Mouse (Mus musculus) limb, embryonic 13.5 days (tissue): ENCODE data around the gene St6galnac3. TPM values are rescaled to one million over a fixed set of nuclear protein-coding genes. Genes with fewer than 3 reads are reported as not detected.

Source experiments
- ATAC-seq: fragments of 200-750 bp; cut with Nextera tagmentation; 2 replicates; pipeline ENCODE4 v1.8.0; 2017; ENCODE audit warnings: low read depth, moderate number of reproducible peaks, moderate TSS enrichment; ENCODE audit not compliant: low FRiP score
- H3K27ac ChIP-seq: fragments of 300-500 bp; sonication (generic); 2 replicates; pipeline ENCODE4 v1.5.1; 2015; ENCODE audit warnings: inconsistent platforms, mild to moderate bottlenecking, moderate library complexity
- H3K27me3 ChIP-seq: fragments of 300-500 bp; sonication (generic); 2 replicates; pipeline ENCODE4 v1.6.1; 2015; ENCODE audit warnings: mild to moderate bottlenecking, inconsistent platforms
- H3K36me3 ChIP-seq: fragments of 300-500 bp; sonication (generic); 2 replicates; pipeline ENCODE4 v1.6.1; 2015; ENCODE audit warnings: inconsistent platforms, mild to moderate bottlenecking, moderate library complexity
- H3K4me1 ChIP-seq: fragments of 300-500 bp; sonication (generic); 2 replicates; pipeline ENCODE4 v1.6.1; 2015; ENCODE audit warnings: inconsistent platforms
- H3K4me2 ChIP-seq: fragments of 300-500 bp; sonication (generic); replicated peaks from 2 replicates; pipeline ENCODE4 v1.6.1; 2015; ENCODE audit warnings: inconsistent platforms, mild to moderate bottlenecking, moderate library complexity
- H3K4me3 ChIP-seq: fragments of 300-500 bp; sonication (generic); 2 replicates; pipeline ENCODE4 v1.5.1; 2015; ENCODE audit warnings: moderate library complexity, mild to moderate bottlenecking, inconsistent platforms
- H3K9ac ChIP-seq: fragments of 300-500 bp; sonication (generic); 2 replicates; pipeline ENCODE4 v1.6.1; 2015; ENCODE audit warnings: mild to moderate bottlenecking, inconsistent platforms
- H3K9me3 ChIP-seq: fragments of 300-500 bp; sonication (generic); 2 replicates; pipeline ENCODE4 v1.6.1; 2016; ENCODE audit warnings: inconsistent platforms
- WGBS: fragments of 180-500 bp; shearing (Covaris S2); methylation state at CpG from one replicate; pipeline ENCODE4 v1.1.7; 2015; 5-methylcytosine and 5-hydroxymethylcytosine counted together
- polyA plus RNA-seq: library from polyadenylated mRNA; unstranded; fragments of >200 nt; fragmentation: Nextera tagmentation; extraction: Ambion mirVana; gene quantifications from 2 replicates; pipeline ENCODE4 v1.2.1, GENCODE M21; 2015

Gene St6galnac3
- polyA plus RNA-seq, 1 experiment from 2014 or later, result 53.7 TPM

- 34% methylated on average over 8 of the region's 8 CpGs for WGBS
- peaks cover 19% of the 10 kb centered on the region for H3K4me1 ChIP-seq
- H3K4me3 ChIP-seq, result no peak overlapping the region
- H3K27ac ChIP-seq, result no peak overlapping the region
- peaks cover 11% of the 10 kb centered on the region; the same call in 1 of the 2 replicates for H3K9me3 ChIP-seq
- H3K36me3 ChIP-seq, result no peaks in the 10 kb centered on the region
- H3K27me3 ChIP-seq, result no peaks in the 10 kb centered on the region
- H3K4me2 ChIP-seq, result peak overlapping the region; percentile 46
- no peak overlapping the region for H3K9ac ChIP-seq
- peak; percentile 31; the same call in 1 of the 2 replicates for ATAC-seq
These were observed 448.7 kb downstream of the St6galnac3 start for GRCm38 (mm10) chr3:153276101-153276829.

- Histone ChIP-seq H3K9ac (no peak overlapping the region), H3K4me3 (no peak overlapping the region), H3K4me1 (peaks cover 13% of the 10 kb centered on the region), H3K9me3 (peaks cover 11% of the 10 kb centered on the region; the same call in 1 of the 2 replicates), H3K4me2 (no peak overlapping the region), H3K27me3 (no peaks in the 10 kb centered on the region), H3K36me3 (no peaks in the 10 kb centered on the region), H3K27ac (no peak overlapping the region)
- no peak for ATAC-seq
- WGBS, result 65% methylated on average over 1 of the region's 1 CpGs
These were observed 452.7 kb downstream of the St6galnac3 start for GRCm38 (mm10) chr3:153272241-153272640.

GRCm38 (mm10) chr3:153267397-153267796, 457.6 kb downstream of the St6galnac3 start:
- Histone ChIP-seq H3K4me1 (no peaks in the 10 kb centered on the region), H3K9me3 (no peaks in the 10 kb centered on the region), H3K9ac (no peak overlapping the region), H3K36me3 (no peaks in the 10 kb centered on the region), H3K27ac (no peak overlapping the region), H3K27me3 (no peaks in the 10 kb centered on the region), H3K4me2 (no peak overlapping the region), H3K4me3 (no peak overlapping the region)
- 53% methylated on average over 8 of the region's 8 CpGs for WGBS
- ATAC-seq, result no peak

GRCm38 (mm10) chr3:153261985-153262384, 463.0 kb downstream of the St6galnac3 start:
- Histone ChIP-seq H3K4me1 (no peaks in the 10 kb centered on the region), H3K9me3 (no peaks in the 10 kb centered on the region), H3K9ac (no peak overlapping the region), H3K27me3 (no peaks in the 10 kb centered on the region), H3K27ac (no peak overlapping the region), H3K4me3 (no peak overlapping the region), H3K36me3 (no peaks in the 10 kb centered on the region), H3K4me2 (no peak overlapping the region)
- WGBS, result 87% methylated on average over 5 of the region's 5 CpGs
- ATAC-seq, result no peak

DNA sequence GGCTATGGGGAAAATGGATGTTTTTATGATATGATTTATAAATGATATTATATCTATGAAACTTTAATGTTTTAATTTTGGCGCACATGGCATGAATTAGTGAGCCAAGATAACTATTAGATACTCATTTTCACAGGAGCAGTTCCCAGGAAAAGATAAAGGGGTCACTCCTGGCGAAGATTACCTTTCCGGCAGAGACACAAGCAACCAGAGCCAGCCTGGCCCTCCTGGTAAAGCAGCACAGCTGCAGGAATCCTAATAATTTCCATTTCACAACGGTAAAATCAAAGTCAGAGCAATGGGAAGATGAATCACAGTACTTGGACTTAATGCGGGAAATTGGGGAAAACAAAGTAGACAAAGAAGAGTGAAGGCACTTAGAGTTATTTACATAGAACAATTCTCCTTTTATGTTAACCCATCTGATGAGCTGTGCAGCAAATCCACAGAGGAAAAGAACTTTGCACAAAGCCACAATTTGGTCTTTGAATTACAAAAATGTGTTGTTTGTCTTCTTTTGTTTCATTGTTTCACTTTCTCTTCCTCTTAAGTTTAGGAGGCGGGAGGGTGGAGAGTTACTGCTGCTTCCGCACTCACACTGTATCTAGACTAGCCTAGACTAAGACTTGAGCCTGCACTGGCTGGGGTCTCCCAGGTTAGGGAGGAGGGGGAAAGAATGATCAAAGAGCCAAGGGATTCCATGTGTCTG, 464.6 kb downstream of the St6galnac3 start:
- H3K36me3 ChIP-seq, result no peaks in the 10 kb centered on the region
- H3K4me1 ChIP-seq, result no peaks in the 10 kb centered on the region
- H3K27ac ChIP-seq, result no peak overlapping the region
- H3K9me3 ChIP-seq, result no peaks in the 10 kb centered on the region
- no peak overlapping the region for H3K9ac ChIP-seq
- ATAC-seq, result no peak
- WGBS, result 68% methylated on average over 7 of the region's 7 CpGs
- no peaks in the 10 kb centered on the region for H3K27me3 ChIP-seq
- H3K4me3 ChIP-seq, result no peak overlapping the region
- H3K4me2 ChIP-seq, result no peak overlapping the region

DNA sequence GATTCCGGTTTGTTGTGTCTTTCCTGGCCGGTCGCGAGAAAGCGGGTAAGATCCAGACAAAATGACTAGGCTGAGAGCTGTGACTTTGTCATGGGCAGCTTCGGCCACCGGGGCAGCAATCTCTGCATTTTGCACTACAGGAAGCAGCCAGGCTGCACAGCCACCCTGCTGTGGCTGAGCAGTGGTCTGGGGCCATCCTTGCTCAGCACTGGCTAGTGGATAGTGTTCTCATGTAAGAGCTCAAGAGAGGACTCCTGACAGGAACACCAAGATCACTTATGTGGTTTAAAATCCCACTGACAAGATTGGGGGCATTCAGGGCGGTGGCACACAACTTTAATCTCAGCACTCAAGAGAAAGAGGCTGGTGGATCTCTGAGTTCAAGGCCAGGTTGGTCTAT, 469.1 kb downstream of the St6galnac3 start:
- Histone ChIP-seq H3K27me3 (no peaks in the 10 kb centered on the region), H3K9ac (no peak overlapping the region), H3K36me3 (no peaks in the 10 kb centered on the region), H3K9me3 (no peaks in the 10 kb centered on the region), H3K4me3 (no peak overlapping the region), H3K4me1 (no peaks in the 10 kb centered on the region), H3K27ac (no peak overlapping the region), H3K4me2 (no peak overlapping the region)
- ATAC-seq, result no peak
- WGBS, result 85% methylated on average over 8 of the region's 8 CpGs

- Histone ChIP-seq H3K4me2 (no peak overlapping the region), H3K4me3 (no peak overlapping the region), H3K27me3 (no peaks in the 10 kb centered on the region), H3K4me1 (peaks cover 18% of the 10 kb centered on the region), H3K36me3 (no peaks in the 10 kb centered on the region), H3K27ac (no peak overlapping the region), H3K9me3 (no peaks in the 10 kb centered on the region), H3K9ac (no peak overlapping the region)
- 63% methylated on average over 3 of the region's 3 CpGs for WGBS
- ATAC-seq, result no peak
These were observed 473.3 kb downstream of the St6galnac3 start for GRCm38 (mm10) chr3:153251653-153252052.

DNA sequence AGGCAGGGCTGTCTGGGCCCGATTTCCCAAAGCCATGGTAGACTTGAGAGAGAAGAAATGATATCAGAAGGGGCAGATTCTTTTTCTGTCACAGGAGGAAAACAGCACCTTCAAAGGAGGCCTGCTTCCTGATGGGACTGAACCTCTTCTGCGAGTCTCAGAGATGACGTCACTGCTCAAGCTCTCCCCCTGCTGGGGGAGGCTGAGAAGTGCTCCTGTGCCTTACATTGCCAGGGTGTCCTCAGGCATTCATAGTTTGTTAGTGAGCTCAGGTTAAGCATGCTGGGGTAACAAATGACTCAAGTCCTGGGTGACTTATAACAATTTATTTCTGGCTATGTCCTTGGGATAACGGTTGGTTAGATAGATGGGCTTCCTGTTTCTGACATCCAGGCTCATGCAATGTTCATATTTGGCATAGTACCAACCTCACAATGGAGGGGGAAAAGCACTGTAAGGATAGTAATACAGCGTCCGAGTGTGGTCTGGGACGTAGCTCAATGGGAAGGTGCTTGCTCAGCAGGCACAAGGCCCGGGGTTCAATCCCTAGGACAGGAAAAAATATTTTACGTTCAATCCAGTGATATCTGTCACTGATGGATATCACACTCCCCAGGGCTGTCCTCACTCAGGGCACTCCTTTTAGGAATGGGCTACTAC, 474.2 kb downstream of the St6galnac3 start:
- no peaks in the 10 kb centered on the region for H3K27me3 ChIP-seq
- peaks cover 19% of the 10 kb centered on the region for H3K4me1 ChIP-seq
- H3K4me3 ChIP-seq, result no peak overlapping the region
- no peaks in the 10 kb centered on the region for H3K36me3 ChIP-seq
- H3K9me3 ChIP-seq, result no peaks in the 10 kb centered on the region
- H3K9ac ChIP-seq, result no peak overlapping the region
- no peak for ATAC-seq
- H3K4me2 ChIP-seq, result no peak overlapping the region
- H3K27ac ChIP-seq, result no peak overlapping the region
- WGBS, result 54% methylated on average over 9 of the region's 9 CpGs

- Histone ChIP-seq H3K4me3 (no peak overlapping the region), H3K9me3 (no peaks in the 10 kb centered on the region), H3K4me2 (no peak overlapping the region), H3K4me1 (peaks cover 19% of the 10 kb centered on the region), H3K27ac (no peak overlapping the region), H3K27me3 (no peaks in the 10 kb centered on the region), H3K36me3 (no peaks in the 10 kb centered on the region), H3K9ac (no peak overlapping the region)
- no peak for ATAC-seq
- 84% methylated on average over 2 of the region's 2 CpGs for WGBS
These were observed 476.1 kb downstream of the St6galnac3 start for GRCm38 (mm10) chr3:153248866-153249265.

DNA sequence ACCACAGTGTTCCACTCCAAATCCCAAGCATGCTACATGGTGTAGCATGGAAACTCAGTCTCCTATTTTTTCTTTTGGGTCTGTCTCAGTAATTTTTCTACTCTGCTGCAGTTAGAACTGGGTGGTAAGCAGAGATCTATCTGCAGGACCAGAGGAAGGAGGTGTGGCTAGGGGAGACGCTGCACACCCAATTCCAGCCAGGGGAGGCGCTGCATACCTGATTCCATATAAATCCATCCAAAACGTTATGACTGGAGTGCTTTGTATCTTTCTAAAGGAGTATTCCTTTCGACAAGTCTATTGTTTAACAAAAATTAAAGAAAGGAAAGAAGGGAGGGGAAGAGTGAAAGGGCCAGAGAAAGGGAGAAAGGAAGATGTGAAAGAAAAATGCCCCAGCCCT, 476.9 kb downstream of the St6galnac3 start:
- no peak overlapping the region for H3K27ac ChIP-seq
- H3K9me3 ChIP-seq, result no peaks in the 10 kb centered on the region
- no peak overlapping the region for H3K4me3 ChIP-seq
- H3K4me2 ChIP-seq, result no peak overlapping the region
- peaks cover 19% of the 10 kb centered on the region for H3K4me1 ChIP-seq
- no peaks in the 10 kb centered on the region for H3K36me3 ChIP-seq
- 41% methylated on average over 4 of the region's 4 CpGs for WGBS
- ATAC-seq, result no peak
- H3K9ac ChIP-seq, result no peak overlapping the region
- H3K27me3 ChIP-seq, result no peaks in the 10 kb centered on the region

DNA sequence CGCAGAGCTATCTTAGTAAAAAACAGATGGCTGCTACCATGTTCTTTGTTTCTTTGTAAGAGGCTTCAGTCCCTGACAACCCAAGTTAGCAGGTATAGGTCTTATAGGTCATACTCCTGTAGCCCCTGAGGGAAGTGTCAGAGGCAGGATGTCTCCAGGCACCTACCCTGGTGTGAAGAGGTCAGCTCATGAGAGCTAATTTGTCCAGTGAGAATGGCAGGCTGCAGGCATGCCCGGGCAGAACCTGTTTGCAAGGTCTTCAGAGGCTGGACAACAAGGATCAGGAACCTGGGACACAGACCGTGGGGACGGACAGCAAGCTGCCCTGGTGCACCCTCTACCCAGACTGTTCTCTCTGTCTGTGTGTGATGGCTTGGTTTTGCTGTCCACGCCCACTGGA, 482.4 kb downstream of the St6galnac3 start:
- Histone ChIP-seq H3K4me3 (no peak overlapping the region), H3K4me1 (peaks cover 28% of the 10 kb centered on the region), H3K36me3 (no peaks in the 10 kb centered on the region), H3K27me3 (no peaks in the 10 kb centered on the region), H3K9ac (no peak overlapping the region), H3K27ac (no peak overlapping the region), H3K9me3 (no peaks in the 10 kb centered on the region), H3K4me2 (no peak overlapping the region)
- WGBS, result 50% methylated on average over 5 of the region's 5 CpGs
- no peak for ATAC-seq

DNA sequence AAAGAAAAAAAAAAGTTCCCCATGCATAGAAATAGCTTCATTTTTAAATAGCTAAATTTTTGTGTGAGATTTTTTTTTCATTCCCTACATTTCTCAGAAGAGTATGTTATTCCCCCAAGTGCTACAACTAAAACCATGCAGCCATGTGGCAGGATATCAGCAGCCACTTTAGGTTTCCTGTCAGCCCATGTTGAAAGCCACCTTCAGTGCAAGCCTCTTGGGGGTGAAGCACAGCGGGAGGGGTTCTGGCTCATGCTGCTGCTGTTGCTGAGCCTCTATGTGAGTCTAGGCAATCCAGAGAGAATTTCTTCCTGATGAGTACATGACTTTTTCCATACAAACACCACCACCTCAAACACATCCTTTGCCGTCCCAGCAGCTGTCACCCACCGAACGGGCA, 483.8 kb downstream of the St6galnac3 start:
- WGBS, result 78% methylated on average over 4 of the region's 4 CpGs
- ATAC-seq, result no peak
- Histone ChIP-seq H3K4me1 (peaks cover 24% of the 10 kb centered on the region), H3K9me3 (no peaks in the 10 kb centered on the region), H3K4me2 (no peak overlapping the region), H3K9ac (no peak overlapping the region), H3K27ac (no peak overlapping the region), H3K4me3 (no peak overlapping the region), H3K36me3 (no peaks in the 10 kb centered on the region), H3K27me3 (no peaks in the 10 kb centered on the region)
